Mouse (Mus musculus): ENCODE data around the gene Fxyd1. TPM values are rescaled to one million over a fixed set of nuclear protein-coding genes. Genes with fewer than 3 reads are reported as not detected.

The Fxyd1 gene
- polyA plus RNA-seq, 1 experiment = 552 TPM

DNA sequence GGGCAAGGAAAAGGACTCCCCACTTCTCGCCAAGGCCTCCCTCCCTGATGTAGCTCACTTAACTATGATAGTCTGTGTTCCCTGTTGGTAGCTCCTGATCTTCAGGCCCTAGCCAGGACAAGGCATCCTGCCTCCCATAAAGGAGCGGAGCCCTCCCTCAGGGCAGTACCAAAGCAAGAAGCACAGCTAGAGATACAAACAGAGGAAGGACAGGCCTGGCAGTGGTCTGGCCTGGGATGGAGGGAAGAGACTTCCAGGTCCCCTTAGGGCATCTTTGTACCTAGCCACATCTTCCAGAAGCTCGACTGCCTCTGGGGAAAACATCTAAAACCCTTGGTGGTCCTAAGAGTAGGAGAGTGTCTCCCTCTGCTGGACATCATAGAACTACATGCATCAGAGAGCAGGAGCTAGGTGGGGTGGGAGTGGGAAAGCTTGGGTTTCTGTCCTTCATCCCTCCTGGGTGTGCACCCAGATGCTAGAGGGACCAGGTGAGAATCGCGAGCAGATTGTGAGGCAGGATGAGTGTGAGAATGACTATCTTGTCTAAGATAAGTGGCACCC, 21.0 kb upstream of the Fxyd1 start:
- DNase-seq (ENCODE audit: low spot score) = no peak

GRCm38 (mm10) chr7:31077470-31077869, 20.5 kb upstream of the Fxyd1 start:
- no peak for DNase-seq (ENCODE audit: low spot score)

GRCm38 (mm10) chr7:31076492-31076891, 19.5 kb upstream of the Fxyd1 start, which contains the start of gene Fxyd3:
Fxyd3 (minus strand) TSS chr7:31076704.
- DNase-seq (ENCODE audit: low spot score) = no peak

GRCm38 (mm10) chr7:31074713-31075069, 17.7 kb upstream of the Fxyd1 start:
- no peak for DNase-seq (ENCODE audit: low spot score)

DNA sequence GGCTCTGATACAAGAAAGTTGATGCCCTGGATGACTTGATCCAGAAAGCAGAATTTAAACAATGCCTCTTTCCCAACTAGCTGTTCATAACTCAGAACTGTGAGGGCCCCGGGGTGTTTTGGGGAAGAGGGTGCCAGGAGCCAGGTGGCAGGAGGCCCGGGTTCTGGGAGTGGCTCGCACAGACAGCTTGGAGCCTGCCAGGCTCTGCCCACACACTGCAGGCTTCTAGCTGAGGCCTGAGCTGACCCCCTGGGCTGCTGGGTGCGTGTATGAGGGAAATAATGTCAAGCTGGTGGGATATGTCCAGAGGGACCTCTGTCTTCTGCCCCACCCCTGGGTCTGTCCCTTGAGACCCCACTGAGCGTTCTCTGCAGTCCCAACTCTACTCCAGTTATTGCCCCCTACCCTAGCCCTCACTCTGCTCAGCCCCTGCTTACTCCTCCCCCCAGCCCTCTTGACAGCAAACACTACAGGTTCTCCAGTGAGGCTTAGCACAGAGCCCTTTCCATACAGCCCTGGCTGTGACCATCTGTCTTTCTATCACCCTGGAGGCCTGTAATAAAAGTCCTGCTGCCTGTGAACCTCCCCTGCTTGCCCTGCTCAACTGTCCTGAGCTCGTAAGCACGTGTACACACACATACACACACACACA, 17.2 kb upstream of the Fxyd1 start:
- DNase-seq (ENCODE audit: low spot score) = no peak

GRCm38 (mm10) chr7:31073546-31073945, 16.5 kb upstream of the Fxyd1 start:
- DNase-seq (ENCODE audit: low spot score) = no peak

GRCm38 (mm10) chr7:31072326-31072725, 15.3 kb upstream of the Fxyd1 start:
- no peak for DNase-seq (ENCODE audit: low spot score)

DNA sequence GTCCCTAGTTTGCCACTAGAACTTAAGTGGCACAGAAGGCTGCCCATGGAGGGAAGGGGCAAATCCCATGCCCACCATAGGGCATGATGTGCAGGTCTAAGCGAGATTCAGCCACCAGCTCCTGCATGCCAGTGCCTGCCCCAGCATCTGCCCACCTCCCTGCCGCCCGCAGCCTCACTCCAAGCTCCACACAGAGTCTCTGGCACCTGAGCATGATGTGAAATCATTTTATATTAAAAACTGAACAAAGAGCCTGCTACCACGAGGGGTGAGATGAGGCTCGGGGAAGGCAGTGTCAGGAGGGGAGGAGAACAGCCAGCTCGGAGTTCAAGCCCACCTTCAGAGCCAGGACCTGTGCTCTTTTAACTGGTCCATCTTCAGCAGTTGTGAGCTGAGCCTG, 13.3 kb upstream of the Fxyd1 start:
- DNase-seq (ENCODE audit: low spot score) = no peak

GRCm38 (mm10) chr7:31069491-31069890, 12.5 kb upstream of the Fxyd1 start:
- DNase-seq (ENCODE audit: low spot score) = no peak

DNA sequence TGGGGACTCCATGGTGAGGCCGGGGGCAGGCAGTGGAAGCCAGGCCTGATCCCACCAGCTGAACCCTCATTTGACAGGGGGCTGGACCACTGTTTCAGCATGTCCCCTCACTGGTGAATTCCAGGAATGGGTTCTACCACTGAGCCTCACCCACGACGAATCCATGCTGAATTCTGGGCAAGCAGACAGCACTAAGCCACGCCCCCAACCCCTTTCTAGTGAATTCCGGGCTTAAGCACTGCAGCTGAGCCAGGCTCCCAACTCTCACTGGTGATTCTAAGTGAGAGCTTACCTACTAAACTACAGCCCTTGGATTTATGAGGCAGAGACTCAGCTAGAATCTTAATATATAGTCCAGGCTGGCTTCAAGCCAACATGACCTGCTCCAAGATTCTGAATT, 10.8 kb upstream of the Fxyd1 start:
- DNase-seq (ENCODE audit: low spot score) = no peak

GRCm38 (mm10) chr7:31063074-31063560, 6.1 kb upstream of the Fxyd1 start:
- DNase-seq (ENCODE audit: low spot score) = no peak

- no peak for DNase-seq (ENCODE audit: low spot score)
Measured at GRCm38 (mm10) chr7:31060621-31061010, 3.6 kb upstream of the Fxyd1 start.

DNA sequence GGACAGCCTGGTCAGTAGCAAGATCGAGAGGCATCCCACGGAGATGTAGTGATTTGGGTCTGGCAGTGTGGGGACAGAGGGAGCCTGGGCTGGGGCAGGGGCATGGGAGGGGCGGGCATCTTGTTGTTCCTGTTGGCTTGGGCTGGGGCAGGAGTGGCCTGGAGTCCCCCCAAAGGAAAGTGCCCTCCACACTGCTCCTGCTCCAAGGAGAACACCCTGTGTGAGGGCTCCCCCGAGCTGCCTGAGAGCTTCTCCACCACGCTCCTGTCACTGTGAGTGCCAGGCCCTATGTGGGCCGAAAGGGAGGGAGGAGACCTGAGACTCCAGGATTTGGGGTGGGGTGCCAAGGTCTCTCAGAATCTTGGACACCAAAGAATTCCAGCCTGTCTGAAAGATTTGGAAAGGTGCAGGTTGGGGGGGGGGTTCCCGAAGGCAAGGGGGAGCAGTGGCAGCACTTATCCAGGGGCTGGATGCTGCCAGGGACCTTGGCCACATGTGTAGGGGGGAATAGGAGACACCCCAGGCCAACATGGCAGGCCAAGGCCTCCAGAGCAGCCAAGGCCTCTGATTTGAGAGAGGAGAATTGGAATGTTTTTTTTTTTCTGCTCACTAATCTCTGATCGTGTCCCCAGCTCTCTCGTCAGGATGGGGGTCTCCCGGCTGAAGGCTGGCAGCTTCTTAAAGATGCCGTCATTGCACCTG, 3.1 kb upstream of the Fxyd1 start:
- DNase-seq (ENCODE audit: low spot score) = no peak

GRCm38 (mm10) chr7:31059108-31059507, 2.1 kb upstream of the Fxyd1 start, which contains the start of gene Lgi4:
Lgi4 (plus strand) TSS chr7:31059342.
- DNase-seq (ENCODE audit: low spot score) = peak; percentile 80

DNA sequence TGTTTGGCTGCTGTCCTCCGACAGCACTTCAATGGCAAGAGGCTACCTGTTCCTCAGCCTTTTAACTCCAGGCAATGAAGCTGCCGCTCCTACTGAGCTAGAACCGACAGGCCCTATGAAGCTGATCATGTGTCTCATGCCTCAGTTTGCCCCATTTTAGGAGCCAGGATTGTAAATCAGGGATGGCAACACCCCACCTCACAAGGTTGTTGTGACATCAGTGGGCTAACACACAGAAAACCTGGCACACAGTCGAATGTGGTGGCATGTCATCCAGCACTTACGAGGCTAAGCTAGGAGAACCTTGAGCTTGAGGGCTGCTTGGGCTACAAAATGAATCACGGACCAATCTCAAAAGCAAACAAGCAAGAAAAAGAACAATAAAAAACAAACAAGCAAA, 1.2 kb upstream of the Fxyd1 start:
- no peak for DNase-seq (ENCODE audit: low spot score)

DNA sequence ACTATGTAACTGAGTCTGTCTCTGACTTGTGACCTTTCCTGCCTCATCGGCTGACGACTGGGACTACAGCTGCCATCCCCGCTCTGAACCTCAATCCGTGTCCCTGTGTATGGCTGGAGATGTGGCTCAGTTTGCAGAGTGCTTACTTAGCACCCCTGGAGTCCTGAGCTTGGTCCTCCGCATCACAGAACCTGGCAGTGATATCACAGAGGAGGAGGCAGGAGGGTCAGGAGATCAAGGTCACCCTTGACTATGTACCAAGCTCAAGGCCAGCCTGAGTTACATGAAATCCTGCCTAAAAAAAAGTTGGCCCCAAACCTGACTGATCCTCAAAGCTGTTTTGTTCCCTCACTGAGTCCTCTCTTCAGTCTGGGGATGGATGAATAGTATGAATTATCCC, 731 bp upstream of the Fxyd1 start:
- DNase-seq (ENCODE audit: low spot score) = no peak

GRCm38 (mm10) chr7:31056448-31056847, 551 bp downstream of the Fxyd1 start:
- no peak for DNase-seq (ENCODE audit: low spot score)

- no peak for DNase-seq (ENCODE audit: low spot score)
Measured at GRCm38 (mm10) chr7:31055883-31056282, 1.1 kb downstream of the Fxyd1 start.

GRCm38 (mm10) chr7:31055354-31055824, 1.6 kb downstream of the Fxyd1 start:
- DNase-seq (ENCODE audit: low spot score) = peak; percentile 72

DNA sequence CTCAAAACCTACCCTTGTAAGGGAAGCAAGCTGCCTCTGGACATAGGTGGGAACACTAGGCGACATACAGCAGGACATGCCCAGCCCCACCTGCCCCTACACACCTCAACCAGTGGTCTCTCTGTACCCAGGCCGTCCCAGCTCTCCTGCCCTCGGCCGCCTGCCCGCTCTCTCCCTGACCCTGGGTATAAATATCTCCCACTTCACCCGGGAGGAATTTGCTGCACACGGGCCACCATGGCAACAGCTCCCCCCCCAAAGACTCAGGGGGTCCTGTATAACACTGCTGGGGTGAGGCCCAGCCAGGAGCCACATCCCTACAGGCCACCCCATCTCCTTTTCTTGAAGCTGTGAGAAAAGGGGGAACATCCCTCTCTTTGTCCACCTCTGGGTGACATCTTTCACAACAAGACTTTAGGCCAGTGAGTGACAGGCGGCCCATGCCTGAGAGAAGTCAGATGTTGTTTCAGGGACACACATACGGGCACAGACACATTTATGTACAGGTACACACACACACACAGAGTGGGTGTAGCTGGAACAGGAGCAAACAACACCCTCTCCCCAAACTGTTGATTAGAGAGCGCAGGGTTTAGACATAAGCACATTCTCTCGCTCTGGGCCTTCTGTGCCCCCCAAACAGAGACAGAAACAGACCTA, 2.2 kb downstream of the Fxyd1 start:
- DNase-seq (ENCODE audit: low spot score) = no peak

DNA sequence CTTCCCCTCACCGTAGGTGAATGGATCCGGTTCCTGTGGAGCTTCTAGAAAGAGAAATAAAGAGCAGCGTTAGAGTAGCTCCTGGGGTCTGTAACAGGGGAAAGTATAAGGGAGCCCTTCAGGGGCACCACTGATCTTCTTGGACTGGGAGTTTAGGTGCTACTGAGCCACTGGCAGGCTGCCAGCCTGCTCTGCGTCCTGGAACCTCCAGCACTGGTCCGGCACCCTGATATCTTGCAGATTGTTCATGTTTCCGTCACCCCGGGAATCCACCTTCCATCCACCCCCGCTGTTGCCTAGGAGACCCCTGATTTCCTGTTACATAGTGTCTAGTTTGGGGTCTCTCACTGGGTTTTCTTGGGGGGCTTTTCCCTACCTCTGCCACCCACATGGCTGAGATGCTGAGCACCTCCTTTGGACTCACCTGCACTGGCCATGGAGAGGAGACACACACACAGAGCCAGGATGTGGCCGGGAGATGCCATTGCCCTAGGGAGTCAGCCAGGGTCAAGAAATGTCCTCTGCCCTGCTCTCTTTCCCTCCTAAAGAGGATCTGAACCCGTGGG, 3.0 kb downstream of the Fxyd1 start:
- no peak for DNase-seq (ENCODE audit: low spot score)

Data from urinary bladder, adult 2 months (tissue).